Mouse (Mus musculus) limb, embryonic 10.5 days (tissue): ENCODE results near the gene Tspan8. TPM values are rescaled to one million over a fixed set of nuclear protein-coding genes. Genes with fewer than 3 reads are reported as not detected.

Source experiments
- DNase-seq: peaks from one replicate; pipeline ENCODE4 v3.0.0-alpha.2; 2017; ENCODE audit warnings: low spot score
- H3K27ac ChIP-seq: fragments of 300-500 bp; sonication (generic); 2 replicates; pipeline ENCODE4 v1.5.1; 2016; ENCODE audit warnings: mild to moderate bottlenecking
- H3K27me3 ChIP-seq: fragments of 300-500 bp; sonication (generic); 2 replicates; pipeline ENCODE4 v1.6.1; 2016; ENCODE audit warnings: low read depth, mild to moderate bottlenecking; ENCODE audit not compliant: poor library complexity, severe bottlenecking
- H3K36me3 ChIP-seq: fragments of 300-500 bp; sonication (generic); 2 replicates; pipeline ENCODE4 v1.6.1; 2016; ENCODE audit warnings: mild to moderate bottlenecking, moderate library complexity
- H3K4me1 ChIP-seq: fragments of 300-500 bp; sonication (generic); 2 replicates; pipeline ENCODE4 v1.6.1; 2016
- H3K4me3 ChIP-seq: fragments of 300-500 bp; sonication (generic); 2 replicates; pipeline ENCODE4 v1.5.1; 2016; ENCODE audit warnings: mild to moderate bottlenecking, moderate library complexity
- H3K9me3 ChIP-seq: fragments of 300-500 bp; sonication (generic); replicated peaks from 2 replicates; pipeline ENCODE4 v1.6.1; 2016; ENCODE audit warnings: mild to moderate bottlenecking
- WGBS: fragments of 180-500 bp; shearing (Covaris S2); methylation state at CpG from one replicate; pipeline ENCODE4 v1.1.7; 2016; 5-methylcytosine and 5-hydroxymethylcytosine counted together
- polyA plus RNA-seq: library from polyadenylated mRNA; unstranded; fragments of >200 nt; fragmentation: Nextera tagmentation; extraction: Ambion mirVana; gene quantifications from 2 replicates; pipeline ENCODE4 v1.2.1, GENCODE M21; 2016

Tspan8 gene
- polyA plus RNA-seq, 1 experiment from 2014 or later = 0.86 TPM

GRCm38 (mm10) chr10:115860210-115860880 is 43.7 kb downstream of the Tspan8 start:
- Histone ChIP-seq H3K36me3 (no peaks in the 10 kb centered on the region), H3K27me3 (no peaks in the 10 kb centered on the region), H3K4me1 (peaks cover 15% of the 10 kb centered on the region), H3K9me3 (no peaks in the 10 kb centered on the region), H3K4me3 (no peak overlapping the region), H3K27ac (peak overlapping the region; percentile 32; the same call in 1 of the 2 replicates)
- WGBS = 62% methylated on average over 15 of the region's 15 CpGs
- DNase-seq = no peak

GRCm38 (mm10) chr10:115861967-115862366 is 45.3 kb downstream of the Tspan8 start:
- no peaks in the 10 kb centered on the region for H3K27me3 ChIP-seq
- WGBS = 61% methylated on average over 5 of the region's 5 CpGs
- no peaks in the 10 kb centered on the region for H3K36me3 ChIP-seq
- no peak overlapping the region for H3K27ac ChIP-seq
- H3K4me3 ChIP-seq = no peak overlapping the region
- no peaks in the 10 kb centered on the region for H3K9me3 ChIP-seq
- no peak for DNase-seq
- peaks cover 15% of the 10 kb centered on the region for H3K4me1 ChIP-seq

GRCm38 (mm10) chr10:115882757-115883156 is 66.1 kb downstream of the Tspan8 start:
- 93% methylated on average over 5 of the region's 5 CpGs for WGBS
- Histone ChIP-seq H3K36me3 (no peaks in the 10 kb centered on the region), H3K4me3 (no peak overlapping the region), H3K9me3 (no peaks in the 10 kb centered on the region), H3K27ac (no peak overlapping the region), H3K27me3 (no peaks in the 10 kb centered on the region), H3K4me1 (no peaks in the 10 kb centered on the region)
- no peak for DNase-seq

- Histone ChIP-seq H3K36me3 (no peaks in the 10 kb centered on the region), H3K4me3 (no peak overlapping the region), H3K27me3 (no peaks in the 10 kb centered on the region), H3K4me1 (no peaks in the 10 kb centered on the region), H3K9me3 (no peaks in the 10 kb centered on the region), H3K27ac (no peak overlapping the region)
- DNase-seq = no peak
- WGBS = 80% methylated on average over 4 of the region's 4 CpGs
Observed at GRCm38 (mm10) chr10:115891924-115892323, 75.3 kb downstream of the Tspan8 start.

- no peaks in the 10 kb centered on the region for H3K9me3 ChIP-seq
- H3K4me1 ChIP-seq = no peaks in the 10 kb centered on the region
- H3K27me3 ChIP-seq = no peaks in the 10 kb centered on the region
- no peaks in the 10 kb centered on the region for H3K36me3 ChIP-seq
- H3K4me3 ChIP-seq = no peak overlapping the region
- H3K27ac ChIP-seq = no peak overlapping the region
- 79% methylated on average over 6 of the region's 6 CpGs for WGBS
- no peak for DNase-seq
Observed at GRCm38 (mm10) chr10:115892973-115893372, 76.3 kb downstream of the Tspan8 start.

GRCm38 (mm10) chr10:115894045-115894444 is 77.4 kb downstream of the Tspan8 start:
- DNase-seq = no peak
- H3K4me3 ChIP-seq = no peak overlapping the region
- no peaks in the 10 kb centered on the region for H3K36me3 ChIP-seq
- no peaks in the 10 kb centered on the region for H3K9me3 ChIP-seq
- H3K4me1 ChIP-seq = no peaks in the 10 kb centered on the region
- 89% methylated on average over 5 of the region's 5 CpGs for WGBS
- H3K27ac ChIP-seq = no peak overlapping the region
- H3K27me3 ChIP-seq = no peaks in the 10 kb centered on the region

- Histone ChIP-seq H3K4me3 (no peak overlapping the region), H3K27me3 (no peaks in the 10 kb centered on the region), H3K36me3 (no peaks in the 10 kb centered on the region), H3K27ac (no peak overlapping the region), H3K9me3 (no peaks in the 10 kb centered on the region), H3K4me1 (no peaks in the 10 kb centered on the region)
- DNase-seq = no peak
Observed at GRCm38 (mm10) chr10:115896764-115897163, 80.1 kb downstream of the Tspan8 start.

- Histone ChIP-seq H3K27me3 (no peaks in the 10 kb centered on the region), H3K4me3 (no peak overlapping the region), H3K27ac (no peak overlapping the region), H3K4me1 (no peaks in the 10 kb centered on the region), H3K9me3 (no peaks in the 10 kb centered on the region), H3K36me3 (no peaks in the 10 kb centered on the region)
- 84% methylated on average over 7 of the region's 7 CpGs for WGBS
- no peak for DNase-seq
Observed at GRCm38 (mm10) chr10:115897235-115897634, 80.6 kb downstream of the Tspan8 start.

Other genes starting within 250 kb of the Tspan8 start
- not detected in 2 replicates for gene A930009A15Rik, start 246.8 kb upstream of the Tspan8 start, polyA plus RNA-seq
- gene Lgr5, start 229.1 kb upstream of the Tspan8 start, polyA plus RNA-seq = 1.4 and 2.3 TPM in 2 replicates
- gene Ptprr, start 201.4 kb downstream of the Tspan8 start, polyA plus RNA-seq = 0.08 and 0.20 TPM in 2 replicates